Mouse (Mus musculus): Measurements from ENCODE around the gene Gm14226. TPM values are rescaled to one million over a fixed set of nuclear protein-coding genes. Genes with fewer than 3 reads are reported as not detected.

Gene Gm14226
- polyA plus RNA-seq, 1 experiment from 2014 or later = 0.42 TPM

GRCm38 (mm10) chr2:155074766-155075330 is 56.8 kb downstream of the Gm14226 start:
- Histone ChIP-seq H3K36me3 (ENCODE audit: control insufficient read depth, insufficient read depth, low read length) (no peaks in the 10 kb centered on the region), H3K27ac (ENCODE audit: low read depth, low read length) (peak overlapping the region; percentile 81), H3K4me3 (ENCODE audit: low read depth, low read length) (peak overlapping the region; percentile 64), H3K9ac (replicated peaks; ENCODE audit: low read depth, low read length) (peak overlapping the region; percentile 74), H3K4me2 (ENCODE audit: low read depth, low read length) (peak overlapping the region; percentile 65), H3K27me3 (ENCODE audit: control insufficient read depth, insufficient read depth, low read length) (no peaks in the 10 kb centered on the region), H3K9me3 (ENCODE audit: control insufficient read depth, low read length) (no peaks in the 10 kb centered on the region), H3K4me1 (ENCODE audit: control insufficient read depth, insufficient read depth, low read length) (peaks cover 18% of the 10 kb centered on the region)
- peak; percentile 0; the same call in 1 of the 2 replicates for ATAC-seq (ENCODE audit: low read depth)
- WGBS = 20% methylated on average over 12 of the region's 12 CpGs

- WGBS = 92% methylated on average over 6 of the region's 6 CpGs
- no peak overlapping the region for H3K27ac ChIP-seq (ENCODE audit: low read depth, low read length)
These were observed 57.6 kb downstream of the Gm14226 start for GRCm38 (mm10) chr2:155075649-155076048.

More at GRCm38 (mm10) chr2:155075649-155076048, 57.6 kb downstream of the Gm14226 start:
- Histone ChIP-seq H3K9me3 (ENCODE audit: control insufficient read depth, low read length) (no peaks in the 10 kb centered on the region), H3K4me1 (ENCODE audit: control insufficient read depth, insufficient read depth, low read length) (peaks cover 18% of the 10 kb centered on the region), H3K4me3 (ENCODE audit: low read depth, low read length) (no peak overlapping the region), H3K9ac (replicated peaks; ENCODE audit: low read depth, low read length) (no peak overlapping the region), H3K36me3 (ENCODE audit: control insufficient read depth, insufficient read depth, low read length) (no peaks in the 10 kb centered on the region), H3K4me2 (ENCODE audit: low read depth, low read length) (no peak overlapping the region), H3K27me3 (ENCODE audit: control insufficient read depth, insufficient read depth, low read length) (no peaks in the 10 kb centered on the region)
- no peak for ATAC-seq (ENCODE audit: low read depth)

Other genes with a start within 250 kb of the Gm14226 start
- not detected in 2 replicates for gene Gm14214, start 248.2 kb upstream of the Gm14226 start, polyA plus RNA-seq (2014; fragmentation: Nextera tagmentation; extraction: Ambion mirVana)
- 27.5 and 34.5 TPM in 2 replicates for gene Raly, start 227.2 kb upstream of the Gm14226 start, polyA plus RNA-seq (2014; fragmentation: Nextera tagmentation; extraction: Ambion mirVana)
- not detected in 2 replicates for gene a, start 226.9 kb upstream of the Gm14226 start, polyA plus RNA-seq (2014; fragmentation: Nextera tagmentation; extraction: Ambion mirVana)
- 77.5 and 82.5 TPM in 2 replicates for gene Eif2s2, start 125.3 kb upstream of the Gm14226 start, polyA plus RNA-seq (2014; fragmentation: Nextera tagmentation; extraction: Ambion mirVana)
- 29.7 and 37.0 TPM in 2 replicates for gene Ahcy, start 56.2 kb downstream of the Gm14226 start, polyA plus RNA-seq (2014; fragmentation: Nextera tagmentation; extraction: Ambion mirVana)
- gene Itch, start 115.2 kb downstream of the Gm14226 start, polyA plus RNA-seq (2014; fragmentation: Nextera tagmentation; extraction: Ambion mirVana) = 44.7 and 48.9 TPM in 2 replicates
- 769 and 889 TPM in 2 replicates for gene Dynlrb1, start 218.3 kb downstream of the Gm14226 start, polyA plus RNA-seq (2014; fragmentation: Nextera tagmentation; extraction: Ambion mirVana)